Mouse (Mus musculus): Measurements from ENCODE around the gene Acoxl. TPM values are rescaled to one million over a fixed set of nuclear protein-coding genes. Genes with fewer than 3 reads are reported as not detected.

Acoxl gene
- total RNA-seq, 2 experiments from 2014 or later = not detected

DNA sequence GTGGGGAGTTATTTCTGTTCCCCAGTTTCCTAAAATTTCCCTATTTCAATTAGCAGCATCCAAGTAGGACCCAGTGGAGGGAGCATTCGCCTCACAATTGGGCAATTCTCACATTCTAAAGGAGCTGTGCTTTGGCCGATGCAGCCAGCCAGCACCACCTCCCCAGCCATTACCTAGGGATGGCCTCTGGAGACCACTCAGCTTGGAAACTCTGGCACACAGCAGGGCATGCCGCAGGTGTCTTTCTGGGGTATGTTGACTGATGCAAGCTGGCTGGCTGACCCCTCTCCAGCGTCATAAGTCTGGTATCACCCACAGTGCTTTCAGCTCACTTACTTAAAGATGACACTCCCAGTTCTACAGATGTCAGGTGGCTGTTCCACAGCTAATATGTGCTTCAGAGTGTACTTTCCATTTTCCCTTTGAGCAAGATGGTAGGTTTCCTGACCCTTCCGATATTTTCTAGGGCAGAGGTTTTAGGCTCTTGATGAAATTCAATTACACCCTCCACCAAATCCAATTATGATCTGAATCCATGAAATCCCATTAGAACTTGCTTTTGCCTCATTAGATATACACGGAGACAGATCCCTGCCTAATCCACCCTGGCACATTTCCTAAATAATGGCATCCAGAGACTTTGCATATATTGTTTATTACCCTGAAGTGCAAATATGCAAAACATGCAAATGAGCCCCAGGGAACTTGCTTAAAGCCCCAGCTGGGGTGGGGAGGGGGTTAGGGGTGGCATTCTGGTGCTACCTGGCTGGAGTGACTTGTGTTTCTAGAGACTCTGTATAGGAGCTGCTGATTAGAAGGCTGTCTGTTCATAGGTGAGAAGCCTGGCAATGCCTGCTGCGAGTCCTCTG is 181.6 kb downstream of the Acoxl start:
- intact Hi-C loops (cut with DNase I) = no loop called here
- DNase-seq (ENCODE audit: low spot score) = no peak

DNA sequence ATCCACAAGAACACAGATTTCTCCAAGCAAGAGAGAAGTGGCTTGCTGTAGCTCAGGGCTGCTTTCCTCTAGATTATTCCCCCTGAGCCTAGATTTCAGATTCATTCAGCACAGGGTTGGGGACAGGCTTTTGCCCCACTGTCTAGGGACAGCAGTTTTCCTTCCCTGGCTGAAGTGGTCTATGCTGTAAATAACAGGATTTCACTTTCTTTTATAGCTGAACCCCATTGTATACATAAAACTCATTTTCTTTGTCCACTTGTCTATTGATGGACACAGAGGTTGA is 182.2 kb downstream of the Acoxl start:
- intact Hi-C loops (cut with DNase I) = no loop called here
- no peak for DNase-seq (ENCODE audit: low spot score)

DNA sequence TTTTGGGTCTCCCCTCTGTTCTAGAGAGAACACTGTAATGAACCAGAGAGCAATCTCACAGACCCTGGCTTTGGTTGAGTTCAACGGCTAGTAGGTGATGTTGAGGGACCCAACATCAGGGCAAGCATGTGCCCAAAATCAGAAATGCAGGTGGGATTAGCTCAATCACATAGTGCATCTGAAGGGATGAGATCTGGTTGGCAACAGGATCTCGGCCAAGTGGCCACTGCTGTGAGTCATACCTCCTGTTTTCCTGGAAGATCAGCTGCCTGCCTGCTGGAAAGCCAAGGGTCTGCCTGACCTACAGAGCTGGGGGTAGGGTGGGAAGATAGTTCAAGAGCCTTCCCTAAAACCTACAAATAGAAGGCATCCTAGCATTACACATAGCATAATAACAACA is 185.2 kb downstream of the Acoxl start:
- DNase-seq (ENCODE audit: low spot score) = no peak
- intact Hi-C loops (cut with DNase I) = no loop called here

DNA sequence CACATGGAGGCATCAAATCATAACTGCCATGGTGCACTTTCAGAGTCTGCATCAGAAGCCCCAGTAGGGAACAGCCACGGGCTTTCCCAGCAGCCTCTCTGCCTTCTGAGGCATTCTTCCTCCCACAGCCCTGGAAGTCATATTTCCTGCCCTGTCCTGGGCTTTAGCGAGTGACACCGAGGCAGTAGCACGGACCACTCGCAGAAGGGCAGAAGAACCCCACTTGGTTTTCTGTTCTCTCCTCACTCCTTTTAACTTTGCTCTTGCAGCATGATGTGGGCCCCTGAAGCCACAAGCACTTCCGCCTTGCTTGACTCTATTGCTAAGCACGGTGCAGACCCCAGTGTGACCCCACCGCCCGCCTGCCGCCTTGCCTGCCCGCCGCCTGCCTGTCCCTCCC is 189.0 kb downstream of the Acoxl start:
- no peak for DNase-seq (ENCODE audit: low spot score)
- intact Hi-C loops (cut with DNase I) = no loop called here

DNA sequence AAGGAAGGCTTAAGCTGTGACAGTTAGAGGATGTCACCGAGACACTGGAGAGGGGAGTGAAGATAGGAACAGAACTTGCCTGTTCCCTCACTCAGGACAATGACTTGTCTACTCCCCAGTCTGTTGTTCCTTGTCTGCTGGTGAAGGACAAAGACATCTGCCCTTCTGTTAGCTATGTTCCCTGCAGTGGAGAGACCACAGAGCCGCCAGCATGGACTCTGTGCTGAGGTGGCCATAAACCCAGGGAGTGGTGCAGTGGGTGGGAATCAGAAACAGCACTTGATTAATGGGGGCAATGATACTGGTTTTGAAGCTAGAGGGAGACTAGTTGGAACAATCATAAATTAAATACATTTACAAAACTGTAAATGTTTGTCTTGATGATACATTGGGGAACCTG is 191.3 kb downstream of the Acoxl start:
- intact Hi-C loops (cut with DNase I) = no loop called here
- DNase-seq (ENCODE audit: low spot score) = no peak

DNA sequence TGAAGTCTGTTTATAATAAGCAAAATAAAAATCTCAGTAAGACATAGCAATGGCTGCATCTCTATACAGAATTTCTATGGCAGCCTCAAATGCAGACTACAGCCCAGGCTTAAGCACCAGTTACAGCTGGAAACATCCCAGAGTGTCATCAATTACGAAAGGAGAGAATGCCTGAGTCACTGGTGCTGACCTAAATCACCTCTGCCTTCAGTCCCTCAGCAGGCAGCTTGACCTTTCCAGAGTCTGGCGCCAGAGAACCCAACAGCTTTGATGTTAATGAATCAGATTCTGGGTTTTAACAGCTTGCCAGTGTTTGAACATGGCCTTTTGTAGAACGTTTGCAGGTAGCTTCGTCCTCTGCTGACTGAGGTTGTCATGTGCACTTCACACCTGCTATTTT is 193.4 kb downstream of the Acoxl start:
- DNase-seq (ENCODE audit: low spot score) = no peak
- intact Hi-C loops (cut with DNase I) = no loop called here

DNA sequence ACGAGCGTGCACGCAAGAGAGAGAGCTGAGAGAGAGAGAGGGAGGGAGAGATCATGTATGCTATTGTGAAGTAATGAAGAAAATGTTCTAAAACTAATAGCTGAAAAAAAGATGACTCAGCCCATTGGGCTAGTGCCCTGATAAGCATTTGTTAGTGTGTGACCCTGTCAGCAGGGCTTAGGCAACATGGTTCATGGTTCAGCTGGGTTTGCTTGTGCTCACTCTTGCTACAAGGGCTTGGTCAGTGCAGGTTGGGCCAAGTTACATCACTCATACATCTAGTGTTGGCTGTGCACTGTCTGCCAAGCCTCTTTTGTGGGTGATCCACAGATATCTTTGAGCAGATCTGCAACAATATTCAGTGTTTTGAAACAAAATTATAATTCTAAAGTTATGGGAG is 194.8 kb downstream of the Acoxl start:
- intact Hi-C loops (cut with DNase I) = no loop called here
- no peak for DNase-seq (ENCODE audit: low spot score)

DNA sequence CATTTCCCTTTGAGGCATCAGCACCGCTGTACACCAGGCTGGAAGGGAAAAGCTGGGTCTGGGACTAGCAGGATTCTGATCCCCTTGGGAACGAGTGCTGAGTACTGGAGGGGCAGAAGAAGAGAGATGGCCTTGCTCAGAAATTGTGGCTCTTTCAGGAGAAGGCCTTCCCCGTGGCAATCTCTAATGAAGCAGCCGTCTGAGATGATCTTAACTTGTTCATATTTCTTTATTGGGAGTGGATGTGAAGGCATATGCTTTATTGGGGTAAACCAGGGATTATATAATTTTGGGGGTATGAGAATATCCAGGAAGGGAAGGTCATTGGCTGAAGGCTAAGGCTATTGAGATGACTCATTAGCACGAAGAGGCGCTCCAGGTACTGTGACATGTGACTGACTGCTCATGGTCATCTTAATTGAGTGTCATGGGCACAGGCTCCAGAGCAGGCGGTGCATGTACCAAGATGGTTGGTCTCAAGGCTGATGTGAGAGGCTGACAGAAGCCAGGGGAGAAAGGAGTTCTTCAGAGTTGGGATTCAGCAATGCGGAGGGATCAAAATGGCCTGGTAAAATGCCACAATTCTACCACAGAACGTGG is 195.5 kb downstream of the Acoxl start:
- intact Hi-C loops (cut with DNase I) = no loop called here
- no peak for DNase-seq (ENCODE audit: low spot score)

DNA sequence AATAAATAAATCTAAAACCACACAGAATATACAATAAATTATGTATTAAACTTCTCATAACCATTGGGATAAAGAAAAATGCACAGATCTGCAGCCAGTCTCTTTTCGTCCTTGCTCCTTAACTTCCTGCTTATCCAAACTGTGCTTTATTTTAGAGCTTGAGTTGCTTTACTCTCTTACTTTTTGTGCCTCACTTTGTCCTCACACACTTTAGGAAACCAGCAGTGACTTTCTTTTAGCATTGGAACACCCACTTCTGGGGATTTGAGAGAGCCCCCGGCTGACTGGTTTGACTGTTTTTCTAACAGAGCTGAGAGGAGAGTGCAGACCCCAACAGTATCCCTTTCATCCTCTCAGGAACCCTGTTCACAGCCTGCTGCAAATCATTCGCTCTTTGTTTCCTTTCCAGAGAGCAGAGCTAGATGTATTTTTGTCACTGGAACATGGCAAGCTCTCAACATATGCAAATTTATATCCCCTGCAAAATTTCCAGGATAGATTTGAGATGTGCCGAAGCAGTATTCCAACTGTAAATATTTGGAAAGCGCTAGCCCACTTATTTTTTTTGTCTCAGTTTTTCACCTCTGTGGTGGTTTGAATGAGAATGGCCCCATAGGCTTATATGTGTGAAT is 199.7 kb downstream of the Acoxl start:
- intact Hi-C loops (cut with DNase I) = no loop called here
- DNase-seq (ENCODE audit: low spot score) = no peak

DNA sequence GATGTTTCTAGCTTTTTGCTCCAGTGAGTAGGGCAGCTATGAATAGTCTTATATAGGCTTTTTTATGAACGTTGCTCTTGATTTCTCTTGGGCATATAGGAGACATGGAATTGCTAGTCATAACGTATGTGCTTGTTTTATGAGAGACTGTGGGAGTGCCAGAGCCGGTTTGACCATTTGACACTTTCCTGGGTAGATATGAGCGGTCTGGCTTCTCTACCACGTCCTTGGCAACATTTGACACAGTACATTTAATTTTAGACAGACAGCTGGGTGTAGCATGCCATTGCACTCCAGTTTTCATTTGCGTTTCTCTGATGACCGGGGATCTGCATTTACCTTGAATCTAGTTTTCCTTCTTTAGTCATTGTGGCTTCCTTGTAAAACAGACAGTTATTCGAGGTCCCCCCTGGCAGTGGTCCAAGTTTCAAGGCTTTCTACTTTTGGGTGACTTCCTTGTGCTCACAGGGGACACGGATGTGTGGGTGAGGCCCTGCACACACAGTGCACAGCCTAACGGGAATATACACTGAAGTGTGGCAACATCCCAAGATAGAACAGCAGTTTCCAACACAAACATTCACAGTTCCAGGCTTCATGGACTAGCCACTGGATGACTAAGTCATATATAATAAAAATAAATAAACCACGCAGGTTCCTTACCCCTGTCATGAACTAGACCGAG is 202.5 kb downstream of the Acoxl start:
- no peak for DNase-seq (ENCODE audit: low spot score)
- intact Hi-C loops (cut with DNase I) = no loop called here

DNA sequence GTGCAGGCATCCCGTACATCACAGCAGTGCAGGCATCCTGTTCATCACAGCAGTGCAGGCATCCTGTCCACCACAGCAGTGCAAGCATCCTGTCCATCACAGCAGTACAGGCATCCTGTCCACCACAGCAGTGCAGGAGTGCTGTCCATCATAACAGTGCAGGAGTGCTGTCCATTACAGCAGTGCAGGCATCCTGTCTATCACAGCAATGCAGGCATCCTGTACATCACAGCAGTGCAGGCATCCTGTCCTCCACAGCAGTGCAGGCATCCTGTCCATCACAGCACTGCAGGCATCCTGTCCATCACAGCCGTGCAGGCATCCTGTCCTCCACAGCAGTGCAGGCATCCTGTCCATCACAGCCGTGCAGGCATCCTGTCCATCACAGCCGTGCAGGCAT is 207.8 kb downstream of the Acoxl start:
- no peak for DNase-seq (ENCODE audit: low spot score)
- intact Hi-C loops (cut with DNase I) = no loop called here

DNA sequence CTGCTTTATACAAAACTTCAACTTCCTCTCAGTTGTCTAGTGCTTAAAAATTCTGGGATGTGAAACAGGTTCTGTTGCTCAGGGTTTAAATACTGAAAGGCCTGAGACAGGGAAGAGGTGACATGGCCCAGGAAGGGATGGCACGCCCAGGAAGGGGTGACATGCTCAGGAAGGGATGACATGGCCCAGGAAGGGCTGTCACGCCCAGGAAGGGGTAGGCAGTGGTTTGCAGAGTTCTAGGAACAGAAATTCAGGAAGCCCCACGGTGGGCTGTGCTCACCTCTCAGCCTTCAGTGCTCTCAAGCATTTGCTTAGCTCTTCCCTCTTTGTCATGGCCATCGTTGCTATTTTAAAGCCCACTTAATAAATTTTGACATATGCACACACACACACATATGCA is 216.2 kb downstream of the Acoxl start:
- no peak for DNase-seq (ENCODE audit: low spot score)
- intact Hi-C loops (cut with DNase I) = no loop called here

DNA sequence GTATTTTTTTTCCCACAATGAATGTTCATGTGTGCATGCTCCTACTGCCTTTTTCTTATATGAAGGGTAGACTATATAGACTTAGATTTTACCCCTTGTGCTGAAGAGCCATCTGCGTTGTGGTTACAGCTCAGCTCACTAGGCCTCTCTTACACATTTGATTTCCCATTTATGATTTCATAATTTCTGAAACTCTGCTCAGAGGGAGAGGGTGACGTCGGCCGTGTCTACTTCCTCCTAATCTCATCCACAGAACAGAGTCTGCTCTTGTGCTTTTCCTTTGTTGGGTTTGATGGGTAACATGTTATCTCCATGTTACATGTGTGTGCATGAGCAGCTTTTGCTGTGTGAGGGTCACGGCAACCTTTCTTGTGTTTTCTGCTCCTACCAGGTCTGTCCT is 219.2 kb downstream of the Acoxl start:
- intact Hi-C loops (cut with DNase I) = no loop called here
- DNase-seq (ENCODE audit: low spot score) = no peak

DNA sequence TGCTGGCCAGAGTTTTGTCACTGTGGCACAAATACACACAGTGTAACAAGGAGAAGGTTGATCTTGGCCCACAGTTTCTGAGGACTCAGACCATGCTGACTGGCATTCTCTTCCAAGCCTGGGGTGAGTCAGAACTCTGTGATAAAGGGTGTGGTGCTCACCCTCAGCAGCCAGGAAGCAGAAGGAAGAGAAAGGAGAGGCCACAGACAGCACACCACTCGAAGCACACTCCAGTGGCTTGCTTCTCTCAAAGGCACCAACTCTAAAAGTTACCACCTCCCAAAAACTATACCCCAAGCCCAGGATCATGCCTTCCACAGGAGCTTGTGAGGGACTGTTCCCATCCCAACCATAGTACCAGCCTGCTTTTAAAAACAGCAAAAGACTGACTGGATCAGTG is 220.0 kb downstream of the Acoxl start:
- intact Hi-C loops (cut with DNase I) = no loop called here
- DNase-seq (ENCODE audit: low spot score) = no peak

DNA sequence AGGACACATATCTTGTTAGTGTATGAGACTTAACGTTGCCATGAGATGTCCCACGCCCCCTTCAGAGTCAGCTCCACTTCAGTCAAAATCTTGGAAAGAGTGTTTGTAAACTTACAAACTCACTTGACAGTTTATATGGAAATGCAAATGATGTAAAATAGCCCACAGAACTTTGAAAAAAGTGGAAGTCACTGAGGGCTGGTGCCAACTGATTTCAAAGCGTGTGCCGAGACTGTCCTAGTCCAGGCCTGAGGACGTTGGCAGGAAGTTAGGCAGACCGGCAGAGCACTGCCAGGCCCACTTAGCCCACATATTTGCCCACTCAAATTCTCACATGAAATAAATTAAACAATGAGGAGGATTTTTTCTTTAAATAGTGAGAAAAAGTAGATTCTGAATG is 221.5 kb downstream of the Acoxl start:
- intact Hi-C loops (cut with DNase I) = no loop called here
- DNase-seq (ENCODE audit: low spot score) = no peak

DNA sequence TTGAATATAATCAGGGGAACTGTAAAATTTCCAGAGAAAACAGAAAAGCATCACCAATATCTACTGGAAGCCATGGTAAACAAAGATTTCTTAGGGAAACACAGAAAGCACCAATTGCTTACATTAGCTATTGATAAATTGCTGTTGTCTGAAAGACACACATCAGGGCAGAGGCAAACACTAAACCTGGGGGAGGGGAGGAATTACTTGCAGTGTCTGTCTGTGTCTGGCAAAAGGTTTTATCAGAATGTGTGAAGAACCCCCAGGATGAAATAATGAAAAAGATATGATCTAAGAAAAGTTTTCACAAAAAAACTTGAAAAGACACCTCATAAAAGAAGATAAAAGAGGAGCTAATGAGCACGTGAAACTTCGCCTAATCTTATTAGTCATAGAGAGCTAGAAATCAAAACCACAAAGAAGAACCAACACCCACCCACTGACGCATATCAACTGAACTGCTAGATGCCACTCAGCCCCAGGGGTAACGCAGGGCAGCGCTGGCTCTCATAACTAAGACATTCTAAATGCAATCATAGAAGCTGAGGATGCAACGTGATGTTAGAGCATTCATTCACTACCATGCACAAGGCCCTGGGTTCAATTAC is 222.1 kb downstream of the Acoxl start:
- intact Hi-C loops (cut with DNase I) = no loop called here

DNA sequence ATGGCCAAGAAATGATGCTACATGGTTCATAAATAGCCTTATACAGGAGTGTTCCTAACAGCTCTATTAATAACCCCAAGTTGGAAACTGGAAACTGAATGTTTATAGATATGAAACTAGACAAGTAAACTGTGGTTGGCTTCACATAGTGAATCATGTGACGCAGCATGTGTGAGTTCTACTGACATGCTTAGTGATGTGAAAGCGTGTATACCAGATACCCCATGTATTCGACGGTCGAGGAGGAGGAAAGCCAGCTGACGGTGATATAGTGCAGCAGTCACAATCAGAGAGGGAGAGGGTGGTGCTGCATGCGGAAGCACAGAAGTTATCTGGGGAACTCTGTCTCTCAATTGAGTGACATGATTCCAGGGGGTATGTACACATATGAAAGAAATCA is 222.8 kb downstream of the Acoxl start:
- intact Hi-C loops (cut with DNase I) = no loop called here
- DNase-seq (ENCODE audit: low spot score) = no peak

More for the DNA sequence above, 222.1 kb downstream of the Acoxl start:
- DNase-seq (ENCODE audit: low spot score) = no peak

DNA sequence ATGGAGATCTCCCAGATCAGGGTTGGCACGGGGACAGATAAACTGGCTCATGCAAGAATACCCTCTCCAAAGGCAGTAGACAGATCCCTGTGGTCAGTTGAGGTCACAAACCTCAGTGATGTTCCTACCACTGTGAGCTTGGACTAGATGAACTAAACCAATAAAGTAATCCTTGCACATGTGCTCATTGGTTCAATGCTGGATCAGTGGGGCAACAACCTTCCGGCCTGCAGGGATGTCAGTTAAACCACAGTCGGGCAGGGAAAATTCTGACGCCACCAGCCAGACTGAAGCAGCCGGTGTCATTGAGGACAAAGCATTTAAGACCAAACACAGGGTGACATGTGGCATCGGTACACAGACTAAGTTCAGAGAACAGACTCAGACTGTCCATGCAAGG is 224.1 kb downstream of the Acoxl start:
- intact Hi-C loops (cut with DNase I) = no loop called here
- no peak for DNase-seq (ENCODE audit: low spot score)

DNA sequence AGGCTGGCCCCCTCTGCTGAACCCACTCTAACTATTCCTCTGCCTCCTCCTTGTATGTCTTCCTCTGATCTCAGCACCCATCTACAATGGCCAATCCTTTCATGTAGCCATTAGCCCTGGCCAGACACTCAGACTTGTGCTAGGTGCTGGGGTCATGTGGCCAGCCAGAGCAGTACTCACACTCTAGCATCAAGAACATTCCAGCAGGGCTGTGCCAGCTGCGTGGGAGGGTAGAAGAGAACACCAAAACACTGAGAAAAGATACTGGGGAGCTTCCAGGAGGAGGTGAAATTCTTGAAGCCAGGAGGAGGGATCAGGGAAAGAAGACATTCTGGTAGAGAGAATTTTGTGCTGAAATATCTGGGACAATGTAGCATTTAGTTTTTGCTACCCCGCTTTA is 226.3 kb downstream of the Acoxl start:
- intact Hi-C loops (cut with DNase I) = no loop called here
- DNase-seq (ENCODE audit: low spot score) = no peak

DNA sequence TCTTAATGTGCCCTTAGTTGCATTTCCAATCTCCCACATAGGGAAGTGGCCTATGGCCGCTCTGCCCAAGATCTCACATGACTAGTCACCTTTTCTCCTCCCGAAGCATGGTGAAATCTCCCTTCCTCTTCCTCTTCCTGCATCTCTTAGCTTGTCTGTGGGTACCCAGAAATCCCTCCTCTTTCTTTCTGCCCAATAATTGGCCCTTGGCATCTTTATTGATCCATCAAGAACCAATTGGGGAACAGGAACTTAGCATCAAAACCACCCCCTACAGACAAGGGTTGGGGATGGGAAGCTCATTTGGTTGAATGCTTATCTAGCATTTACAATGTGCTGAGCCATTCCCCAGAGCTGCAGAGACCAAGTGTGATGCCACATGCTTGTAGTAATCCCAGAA is 226.9 kb downstream of the Acoxl start:
- no peak for DNase-seq (ENCODE audit: low spot score)
- intact Hi-C loops (cut with DNase I) = no loop called here

DNA sequence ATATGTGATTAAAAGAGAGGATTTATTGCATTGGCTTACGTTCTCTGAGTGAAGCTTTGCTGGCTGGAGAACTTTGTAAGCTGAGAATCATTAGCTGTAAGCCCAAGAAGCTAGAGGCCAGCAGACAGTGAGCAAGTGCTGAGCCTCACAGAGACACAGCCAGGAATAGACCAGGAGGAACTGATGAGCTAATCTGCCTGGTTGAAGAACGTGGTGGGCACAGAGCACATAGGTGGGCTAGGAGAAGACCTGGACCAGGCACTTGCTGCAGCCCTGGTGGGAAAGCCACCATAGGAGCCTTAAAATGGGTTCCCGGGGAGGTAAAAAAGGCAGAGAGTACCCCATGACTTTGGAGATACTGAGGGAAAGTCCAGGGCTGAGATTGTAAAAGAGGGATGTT is 228.5 kb downstream of the Acoxl start:
- intact Hi-C loops (cut with DNase I) = no loop called here
- no peak for DNase-seq (ENCODE audit: low spot score)

Measured in heart, postnatal 25 days (tissue).